Mouse (Mus musculus): ENCODE results near the gene Prpf8. TPM values are rescaled to one million over a fixed set of nuclear protein-coding genes. Genes with fewer than 3 reads are reported as not detected.

The Prpf8 gene
- polyA plus RNA-seq, 1 experiment, result 148 TPM

GRCm38 (mm10) chr11:75462253-75462783 is 24.3 kb upstream of the Prpf8 start:
- Histone ChIP-seq H3K4me3 (ENCODE audit: insufficient read depth, low read depth, low read length) (peak overlapping the region; percentile 80), H3K4me1 (ENCODE audit: control insufficient read depth, insufficient read depth, low read length) (peaks cover 28% of the 10 kb centered on the region), H3K27ac (ENCODE audit: insufficient read depth, low read depth, low read length) (peak overlapping the region; percentile 20; the same call in 1 of the 2 replicates)
- no peak for TF ChIP-seq CTCF (IDR thresholded peaks at IDR 0.05; ENCODE audit: insufficient read depth, low read depth, low read length)
- TF ChIP-seq POLR2A (IDR thresholded peaks at IDR 0.05; ENCODE audit: insufficient read depth, low read depth, low read length), result no peak
- WGBS, result 4% methylated on average over 15 of the region's 16 CpGs

GRCm38 (mm10) chr11:75462865-75463336 is 23.7 kb upstream of the Prpf8 start:
- TF ChIP-seq CTCF (IDR thresholded peaks at IDR 0.05; ENCODE audit: insufficient read depth, low read depth, low read length) (no peak), POLR2A (IDR thresholded peaks at IDR 0.05; ENCODE audit: insufficient read depth, low read depth, low read length) (no peak)
- no peak overlapping the region; the same call in 1 of the 2 replicates for H3K27ac ChIP-seq (ENCODE audit: insufficient read depth, low read depth, low read length)

DNA sequence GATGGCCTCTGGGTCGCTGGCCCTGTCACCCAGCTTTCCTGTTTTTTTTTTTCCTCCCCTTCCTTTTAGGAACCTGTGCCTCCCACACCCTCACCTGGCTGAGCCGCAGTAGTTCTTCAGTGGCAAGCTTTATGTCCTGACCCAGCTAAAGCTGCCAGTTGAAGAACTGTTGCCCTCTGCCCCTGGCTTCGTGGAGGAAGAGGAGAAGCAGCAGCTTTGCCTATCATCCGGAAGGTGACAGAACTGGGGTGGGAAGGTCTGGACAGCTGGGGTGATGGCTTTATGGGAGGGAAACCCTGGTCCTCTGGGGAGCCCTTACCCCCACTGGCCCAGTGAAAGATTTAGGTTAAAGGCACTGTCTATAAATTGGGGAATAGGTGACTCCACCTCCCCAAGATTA is 23.0 kb upstream of the Prpf8 start:
- WGBS, result 83% methylated on average over 4 of the region's 4 CpGs
- H3K27ac ChIP-seq (ENCODE audit: insufficient read depth, low read depth, low read length), result no peak overlapping the region
- H3K4me3 ChIP-seq (ENCODE audit: insufficient read depth, low read depth, low read length), result no peak overlapping the region
- no peak for TF ChIP-seq POLR2A (IDR thresholded peaks at IDR 0.05; ENCODE audit: insufficient read depth, low read depth, low read length)
- TF ChIP-seq CTCF (IDR thresholded peaks at IDR 0.05; ENCODE audit: insufficient read depth, low read depth, low read length), result no peak
- H3K4me1 ChIP-seq (ENCODE audit: control insufficient read depth, insufficient read depth, low read length), result peaks cover 34% of the 10 kb centered on the region

More at GRCm38 (mm10) chr11:75462865-75463336, 23.7 kb upstream of the Prpf8 start:
- Histone ChIP-seq H3K4me3 (ENCODE audit: insufficient read depth, low read depth, low read length) (peak overlapping the region; percentile 12; the same call in 1 of the 2 replicates), H3K4me1 (ENCODE audit: control insufficient read depth, insufficient read depth, low read length) (peaks cover 31% of the 10 kb centered on the region)
- WGBS, result 10% methylated on average over 9 of the region's 9 CpGs

DNA sequence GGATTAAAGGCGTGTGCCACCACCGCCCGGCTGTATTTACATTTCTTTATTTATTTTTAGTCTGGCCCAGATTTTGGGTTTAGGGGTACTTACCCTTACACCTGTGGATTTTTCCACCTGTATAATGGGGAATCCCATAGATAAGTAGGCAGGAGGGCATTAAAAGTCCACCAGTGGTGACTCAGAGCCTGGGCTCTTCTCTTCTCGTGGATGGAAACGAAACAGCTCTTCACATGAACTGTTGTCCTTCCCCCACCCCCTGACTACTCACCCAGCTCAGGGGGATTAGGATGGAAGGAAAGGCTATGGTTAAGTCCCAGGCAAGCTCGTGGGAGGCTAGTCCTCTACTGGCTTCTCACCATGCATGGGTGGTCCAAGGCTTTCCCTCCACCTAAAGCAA is 22.2 kb upstream of the Prpf8 start:
- H3K27ac ChIP-seq (ENCODE audit: insufficient read depth, low read depth, low read length), result no peak overlapping the region
- WGBS, result 83% methylated on average over 6 of the region's 6 CpGs
- H3K4me1 ChIP-seq (ENCODE audit: control insufficient read depth, insufficient read depth, low read length), result peaks cover 31% of the 10 kb centered on the region
- TF ChIP-seq POLR2A (IDR thresholded peaks at IDR 0.05; ENCODE audit: insufficient read depth, low read depth, low read length), result no peak
- no peak for TF ChIP-seq CTCF (IDR thresholded peaks at IDR 0.05; ENCODE audit: insufficient read depth, low read depth, low read length)
- no peak overlapping the region for H3K4me3 ChIP-seq (ENCODE audit: insufficient read depth, low read depth, low read length)

DNA sequence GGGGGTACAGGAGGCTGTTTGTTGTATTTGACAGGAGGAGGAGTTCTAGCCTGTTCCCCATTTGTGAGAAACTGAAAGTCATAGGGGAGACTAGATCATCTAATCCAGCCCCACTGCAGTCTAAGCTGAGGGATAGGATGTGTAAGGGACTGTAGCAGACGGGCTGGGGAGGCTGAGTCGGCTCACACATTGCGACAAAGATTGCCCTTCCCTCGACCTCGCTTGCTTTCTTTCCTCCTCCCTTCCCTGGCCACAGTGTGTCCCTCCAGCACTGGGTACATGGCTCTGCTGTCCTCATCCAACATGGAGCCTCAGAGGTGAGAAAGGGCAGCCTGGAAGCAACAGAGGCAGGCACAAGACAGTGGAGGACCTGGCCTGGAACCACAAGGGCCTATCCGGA is 21.6 kb upstream of the Prpf8 start:
- WGBS, result 87% methylated on average over 6 of the region's 6 CpGs
- TF ChIP-seq CTCF (IDR thresholded peaks at IDR 0.05; ENCODE audit: insufficient read depth, low read depth, low read length) (no peak), POLR2A (IDR thresholded peaks at IDR 0.05; ENCODE audit: insufficient read depth, low read depth, low read length) (no peak)
- peaks cover 25% of the 10 kb centered on the region for H3K4me1 ChIP-seq (ENCODE audit: control insufficient read depth, insufficient read depth, low read length)
- no peak overlapping the region for H3K4me3 ChIP-seq (ENCODE audit: insufficient read depth, low read depth, low read length)
- no peak overlapping the region for H3K27ac ChIP-seq (ENCODE audit: insufficient read depth, low read depth, low read length)

GRCm38 (mm10) chr11:75466731-75467505 is 19.7 kb upstream of the Prpf8 start:
- WGBS, result 99% methylated on average over 4 of the region's 4 CpGs
- H3K4me3 ChIP-seq (ENCODE audit: insufficient read depth, low read depth, low read length), result no peak overlapping the region
- H3K27ac ChIP-seq (ENCODE audit: insufficient read depth, low read depth, low read length), result no peak overlapping the region
- H3K4me1 ChIP-seq (ENCODE audit: control insufficient read depth, insufficient read depth, low read length), result peaks cover 24% of the 10 kb centered on the region
- TF ChIP-seq POLR2A (IDR thresholded peaks at IDR 0.05; ENCODE audit: insufficient read depth, low read depth, low read length), result no peak
- TF ChIP-seq CTCF (IDR thresholded peaks at IDR 0.05; ENCODE audit: insufficient read depth, low read depth, low read length), result no peak

GRCm38 (mm10) chr11:75467512-75468215 is 19.0 kb upstream of the Prpf8 start:
- 22% methylated on average over 19 of the region's 19 CpGs for WGBS
- peak overlapping the region; percentile 10; the same call in 1 of the 2 replicates for H3K4me3 ChIP-seq (ENCODE audit: insufficient read depth, low read depth, low read length)

GRCm38 (mm10) chr11:75468410-75468809 is 18.2 kb upstream of the Prpf8 start:
- WGBS, result 67% methylated on average over 7 of the region's 7 CpGs
- H3K27ac ChIP-seq (ENCODE audit: insufficient read depth, low read depth, low read length), result no peak overlapping the region
- H3K4me3 ChIP-seq (ENCODE audit: insufficient read depth, low read depth, low read length), result no peak overlapping the region
- no peak for TF ChIP-seq POLR2A (IDR thresholded peaks at IDR 0.05; ENCODE audit: insufficient read depth, low read depth, low read length)
- TF ChIP-seq CTCF (IDR thresholded peaks at IDR 0.05; ENCODE audit: insufficient read depth, low read depth, low read length), result no peak
- H3K4me1 ChIP-seq (ENCODE audit: control insufficient read depth, insufficient read depth, low read length), result peaks cover 12% of the 10 kb centered on the region

More at GRCm38 (mm10) chr11:75467512-75468215, 19.0 kb upstream of the Prpf8 start:
- Histone ChIP-seq H3K27ac (ENCODE audit: insufficient read depth, low read depth, low read length) (no peak overlapping the region), H3K4me1 (ENCODE audit: control insufficient read depth, insufficient read depth, low read length) (peaks cover 18% of the 10 kb centered on the region)
- TF ChIP-seq CTCF (IDR thresholded peaks at IDR 0.05; ENCODE audit: insufficient read depth, low read depth, low read length), result no peak
- no peak for TF ChIP-seq POLR2A (IDR thresholded peaks at IDR 0.05; ENCODE audit: insufficient read depth, low read depth, low read length)

All from olfactory bulb, adult 2 months (tissue).